Mouse (Mus musculus) CH12.LX (cell line): ENCODE measurements around the gene Abr. TPM values are rescaled to one million over a fixed set of nuclear protein-coding genes. Genes with fewer than 3 reads are reported as not detected.

Experiments
- DNase-seq: peaks from one replicate; pipeline ENCODE4 v3.0.0-alpha.2; 2013; ENCODE audit errors: extremely low read depth
- H3K27ac ChIP-seq: 2 replicates; pipeline ENCODE4 v1.5.1; 2012; ENCODE audit warnings: low read depth, mild to moderate bottlenecking, control low read depth, moderate library complexity; ENCODE audit not compliant: insufficient read depth
- H3K27me3 ChIP-seq: replicated peaks from 2 replicates; pipeline ENCODE3; 2012; ENCODE audit warnings: inconsistent platforms
- H3K36me3 ChIP-seq, 2 experiments: replicated peaks in 1 of 2; 2 replicates each; pipeline versions ENCODE3 to v1.6.1; 2012; ENCODE audit warnings: inconsistent platforms in 1 of 2, low read length in 1 of 2, mild to moderate bottlenecking in 1 of 2, mixed read lengths in 1 of 2, moderate library complexity in 1 of 2; ENCODE audit not compliant: control insufficient read depth in 1 of 2, insufficient read depth in 1 of 2
- H3K4me1 ChIP-seq, 2 experiments: 2 replicates each; pipeline ENCODE4 v1.6.1; 2012; ENCODE audit warnings: inconsistent platforms in 1 of 2, moderate library complexity in 1 of 2; ENCODE audit not compliant: insufficient read depth in 2 of 2, control insufficient read depth in 1 of 2
- H3K4me2 ChIP-seq: 2 replicates; pipeline ENCODE4 v1.6.1; 2012; ENCODE audit warnings: low read depth, mild to moderate bottlenecking, control low read depth; ENCODE audit not compliant: poor library complexity, insufficient read depth, severe bottlenecking
- H3K4me3 ChIP-seq, 3 experiments: fragments of 150-350 bp in 1 of 3; sonication (generic) in 1 of 3; replicated peaks in 1 of 3; 2 replicates each; pipeline versions ENCODE3 to v1.5.1; 2011 to 2012; ENCODE audit warnings: low read depth in 2 of 3, low read length in 2 of 3, mild to moderate bottlenecking in 2 of 3, moderate library complexity in 2 of 3, control low read depth in 1 of 3, improper control_type of control experiment in 1 of 3, inconsistent platforms in 1 of 3, mixed read lengths in 1 of 3; ENCODE audit not compliant: poor library complexity in 1 of 3
- H3K79me2 ChIP-seq: replicated peaks from 2 replicates; pipeline ENCODE4 v1.6.1; 2012; ENCODE audit warnings: mild to moderate bottlenecking, moderate library complexity; ENCODE audit not compliant: control insufficient read depth, poor library complexity, insufficient read depth, severe bottlenecking; ENCODE audit errors: extremely low read depth
- H3K9ac ChIP-seq: 2 replicates; pipeline ENCODE4 v1.6.1; 2012; ENCODE audit warnings: low read depth, mild to moderate bottlenecking, control low read depth, moderate library complexity; ENCODE audit not compliant: insufficient read depth
- H3K9me3 ChIP-seq: replicated peaks from 2 replicates; pipeline ENCODE3; 2012; ENCODE audit warnings: low read length, inconsistent platforms, mixed read lengths
- CHD2 ChIP-seq: IDR thresholded peaks from 2 replicates; pipeline ENCODE4 v1.6.1; 2011; ENCODE audit warnings: low read length, improper control_type of control experiment
- CTCF ChIP-seq, 2 experiments: IDR thresholded peaks in 1 of 2; conservative IDR thresholded peaks in 1 of 2; 2 replicates each; pipeline ENCODE4 v1.5.1; 2011 to 2012; ENCODE audit warnings: low read depth in 2 of 2, low read length in 2 of 2, improper control_type of control experiment in 1 of 2, inconsistent platforms in 1 of 2, mild to moderate bottlenecking in 1 of 2, moderate library complexity in 1 of 2
- IRF4 ChIP-seq: IDR thresholded peaks from 2 replicates; pipeline ENCODE4 v1.6.1; 2014; ENCODE audit warnings: low read depth, mild to moderate bottlenecking, inconsistent platforms, low read length, improper control_type of control experiment
- JUN ChIP-seq: IDR thresholded peaks from 2 replicates; pipeline ENCODE4 v1.6.1; 2011; ENCODE audit warnings: low read depth, mild to moderate bottlenecking, low read length, improper control_type of control experiment, moderate library complexity; ENCODE audit not compliant: insufficient read depth
- JUND ChIP-seq: conservative IDR thresholded peaks from 2 replicates; pipeline ENCODE4 v1.6.1; 2011; ENCODE audit warnings: low read depth, low read length, improper control_type of control experiment
- MAFK ChIP-seq: IDR thresholded peaks from 2 replicates; pipeline ENCODE4 v1.6.1; 2011; ENCODE audit warnings: low read length, improper control_type of control experiment; ENCODE audit not compliant: insufficient replicate concordance
- MXI1 ChIP-seq: IDR thresholded peaks from 2 replicates; pipeline ENCODE4 v1.6.1; 2011; ENCODE audit warnings: mild to moderate bottlenecking, low read depth, low read length, improper control_type of control experiment
- MYC ChIP-seq: IDR thresholded peaks from 2 replicates; pipeline ENCODE4 v1.6.1; 2011; ENCODE audit warnings: low read depth, mild to moderate bottlenecking, improper control_type of control experiment, low read length
- POLR2A ChIP-seq: IDR thresholded peaks from 2 replicates; pipeline ENCODE4 v1.6.1; 2011; ENCODE audit warnings: low read depth, mild to moderate bottlenecking, improper control_type of control experiment, low read length
- POLR2AphosphoS2 ChIP-seq: IDR thresholded peaks from 2 replicates; pipeline ENCODE4 v1.6.1; 2011; ENCODE audit warnings: low read depth, low read length, improper control_type of control experiment
- TBP ChIP-seq: conservative IDR thresholded peaks from 2 replicates; pipeline ENCODE4 v1.6.1; 2011; ENCODE audit warnings: low read depth, low read length, improper control_type of control experiment
- USF1 ChIP-seq: IDR thresholded peaks from 2 replicates; pipeline ENCODE4 v1.6.1; 2014; ENCODE audit warnings: low read depth, mild to moderate bottlenecking, inconsistent platforms, low read length, improper control_type of control experiment
- ZC3H11A ChIP-seq: IDR thresholded peaks from 2 replicates; pipeline ENCODE4 v1.6.1; 2012; ENCODE audit warnings: low read depth, mild to moderate bottlenecking, inconsistent platforms, low read length, improper control_type of control experiment
- ZNF384 ChIP-seq: IDR thresholded peaks from 2 replicates; pipeline ENCODE4 v1.6.1; 2012; ENCODE audit warnings: low read depth, low read length, improper control_type of control experiment, inconsistent platforms
- dilution Hi-C: fragments of 300-500 bp; cut with MboI; formaldehyde crosslinking; loops from 2 replicates; pipeline ENCODE4 v1.14.3; 2020; ENCODE audit warnings: low sequenced_read_pairs; ENCODE audit not compliant: extremely low pct_unique_long_range_greater_than_20kb, extremely low pct_ligation_motif_present
- in situ Hi-C: fragments of 300-500 bp; cut with MboI; formaldehyde crosslinking; loops from 3 replicates; pipeline ENCODE4 v1.14.3; 2019; ENCODE audit warnings: low sequenced_read_pairs, low pct_ligation_motif_present, low pct_unique_long_range_greater_than_20kb, mixed read lengths
- polyA plus RNA-seq: library from polyadenylated mRNA; unstranded; fragments of >175 nt; gene quantifications from 2 replicates; pipeline ENCODE4 v1.2.1, GENCODE M21; 2012; ENCODE audit warnings: low read depth; ENCODE audit not compliant: insufficient read length
- total RNA-seq, 2 experiments: library from RNA; depleted of rRNA; stranded (reverse); fragments of 300-350 nt in 1 of 2; fragments of >200 nt in 1 of 2; gene quantifications; 2 replicates each; pipeline ENCODE4 v1.2.3; 2012 to 2014

Gene Abr
- total and polyA plus RNA-seq, 3 experiments, result 21.0 to 49.5 (median 37.4) TPM

DNA sequence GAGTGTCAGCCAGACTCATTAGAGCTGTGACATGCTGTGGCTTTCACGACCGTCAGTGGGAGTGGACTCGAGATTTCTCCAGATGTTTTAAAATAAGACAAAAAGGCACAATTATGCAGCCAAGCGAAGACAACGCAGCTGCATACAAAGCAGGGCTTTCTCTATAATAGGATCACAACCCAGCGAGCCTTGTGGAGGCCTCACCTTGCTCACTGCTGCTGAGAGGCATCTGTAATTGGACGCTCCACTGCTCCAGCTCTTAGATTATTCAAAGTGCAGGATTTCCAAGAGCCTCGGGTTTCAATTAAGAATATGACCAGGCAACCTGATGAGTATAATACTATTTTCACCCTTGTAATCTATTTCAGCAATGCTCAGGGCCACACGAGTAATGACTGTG, 15.6 kb downstream of the Abr start:
- H3K4me3 ChIP-seq, result no peak overlapping the region
- peaks cover 8 to 30% of the 10 kb centered on the region in 2 experiments; a peak in 3 of 4 replicates for H3K4me1 ChIP-seq
- H3K27ac ChIP-seq, result no peak overlapping the region
- peaks cover 19% of the 10 kb centered on the region for H3K27me3 ChIP-seq
- in situ Hi-C loops, result no loop called here
- peaks cover 6% of the 10 kb centered on the region for H3K9me3 ChIP-seq
- H3K36me3 ChIP-seq, result no peaks in the 10 kb centered on the region
- no peak for DNase-seq
- dilution Hi-C loops, result no loop called here
- H3K4me2 ChIP-seq, result no peak overlapping the region
- no peaks in the 10 kb centered on the region for H3K79me2 ChIP-seq
- TF ChIP-seq POLR2AphosphoS2 (no peak), POLR2A (no peak)
- no peak overlapping the region for H3K9ac ChIP-seq

DNA sequence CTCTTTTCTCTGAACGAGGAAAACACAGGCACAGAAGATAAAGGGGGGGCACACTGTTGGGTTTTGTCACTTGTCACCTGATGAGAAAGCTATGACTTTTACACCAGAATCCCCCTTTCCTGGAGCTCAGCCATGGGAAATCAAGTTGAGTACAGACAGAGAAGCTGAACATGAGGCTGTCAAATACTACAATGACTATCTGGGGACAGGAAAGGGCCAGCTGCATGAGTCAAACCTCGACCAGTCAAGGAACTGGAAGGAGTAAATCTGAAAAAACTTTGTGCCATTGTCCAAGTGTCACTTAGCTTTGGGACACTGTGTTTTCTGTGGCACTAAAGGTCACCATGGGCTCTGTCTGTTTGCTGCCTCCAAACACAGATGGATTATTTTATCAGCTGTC, 22.9 kb downstream of the Abr start:
- Histone ChIP-seq H3K9me3 (no peaks in the 10 kb centered on the region), H3K4me2 (peak overlapping the region; percentile 5; the same call in 1 of the 2 replicates), H3K27ac (no peak overlapping the region), H3K27me3 (peaks cover 57% of the 10 kb centered on the region), H3K36me3 (no peaks in the 10 kb centered on the region), H3K4me1 (peaks cover 8 to 16% of the 10 kb centered on the region in 2 experiments; a peak in 3 of 4 replicates), H3K9ac (no peak overlapping the region), H3K4me3 (no peak overlapping the region), H3K79me2 (no peaks in the 10 kb centered on the region)
- in situ Hi-C loops, result loop anchor here (5.0 kb wide), 1 partner anchor 33 kb away; no protein-coding TSS in a partner anchor
- TF ChIP-seq CHD2, result 0 out of 2 replicates have a peak, but pooled peaks have one; percentile 18
- TF ChIP-seq JUND, result no peak; the same call in 1 of the 2 replicates
- 0 out of 2 replicates have a peak, but pooled peaks have one; percentile 1 for TF ChIP-seq MYC
- TF ChIP-seq ZNF384, result no peak
- TF ChIP-seq IRF4, result peak; percentile 70; the same call in 1 of the 2 replicates
- no peak for TF ChIP-seq JUN
- no peak for TF ChIP-seq USF1
- DNase-seq, result no peak
- dilution Hi-C loops, result no loop called here

- Histone ChIP-seq H3K4me3 (no peak overlapping the region), H3K9ac (no peak overlapping the region), H3K36me3 (no peaks in the 10 kb centered on the region), H3K27ac (no peak overlapping the region), H3K79me2 (no peaks in the 10 kb centered on the region), H3K27me3 (peaks cover 58% of the 10 kb centered on the region), H3K4me2 (peak overlapping the region; percentile 5; the same call in 1 of the 2 replicates), H3K4me1 (peaks cover 10 to 21% of the 10 kb centered on the region in 2 experiments), H3K9me3 (no peaks in the 10 kb centered on the region)
- dilution Hi-C loops, result no loop called here
- TF ChIP-seq ZC3H11A (no peak), MAFK (0 out of 2 replicates have a peak, but pooled peaks have one; percentile 24), MXI1 (no peak), ZNF384 (no peak), TBP (peak; percentile 70), CTCF (conservative IDR thresholded peaks at IDR 0.05 in 1 of 2, IDR thresholded peaks at IDR 0.05 in 1 of 2; ENCODE audit: low read depth in 2 of 2, low read length in 2 of 2) (peak in 1 of 2 experiments; percentile 1; a peak in 1 of 4 replicates)
- DNase-seq, result no peak
- in situ Hi-C loops, result loop anchor here (5.0 kb wide), 1 partner anchor 34 kb away; no protein-coding TSS in a partner anchor
Observed at GRCm38 (mm10) chr11:76598757-76599156, 23.4 kb downstream of the Abr start.
